Mouse (Mus musculus) thymus, adult 2 months (tissue): ENCODE data around the gene Rere. TPM values are rescaled to one million over a fixed set of nuclear protein-coding genes. Genes with fewer than 3 reads are reported as not detected.

Experiments
- DNase-seq: peaks from one replicate; pipeline ENCODE4 v3.0.0; 2021
- H3K27ac ChIP-seq: fragments of 200-500 bp; 2 replicates; pipeline ENCODE4 v1.5.1; 2012; ENCODE audit warnings: low read length, control low read depth; ENCODE audit not compliant: control insufficient read depth, insufficient read depth
- H3K27me3 ChIP-seq: fragments of 200-500 bp; 2 replicates; pipeline ENCODE4 v1.6.1; 2012; ENCODE audit warnings: mild to moderate bottlenecking, low read length, moderate library complexity, mixed read lengths; ENCODE audit not compliant: control insufficient read depth, insufficient read depth
- H3K36me3 ChIP-seq: fragments of 200-500 bp; 2 replicates; pipeline ENCODE4 v1.6.1; 2012; ENCODE audit warnings: mild to moderate bottlenecking, low read length, moderate library complexity; ENCODE audit not compliant: control insufficient read depth, insufficient read depth
- H3K4me1 ChIP-seq: fragments of 200-500 bp; replicated peaks from 2 replicates; pipeline ENCODE4 v1.6.1; 2012; ENCODE audit warnings: low read length; ENCODE audit not compliant: control insufficient read depth, insufficient read depth
- H3K4me3 ChIP-seq: fragments of 200-500 bp; 2 replicates; pipeline ENCODE4 v1.5.1; 2012; ENCODE audit warnings: mild to moderate bottlenecking, low read length, control low read depth, moderate library complexity; ENCODE audit not compliant: control insufficient read depth, insufficient read depth
- CTCF ChIP-seq: fragments of 200-500 bp; IDR thresholded peaks from 2 replicates; pipeline ENCODE4 v1.5.1; 2012; ENCODE audit warnings: mild to moderate bottlenecking, control low read depth, low read length, moderate library complexity, borderline replicate concordance; ENCODE audit not compliant: control insufficient read depth, poor library complexity, insufficient read depth; ENCODE audit errors: extremely low read depth
- POLR2A ChIP-seq: fragments of 200-500 bp; IDR thresholded peaks from 2 replicates; pipeline ENCODE4 v1.6.1; 2012; ENCODE audit warnings: mild to moderate bottlenecking, low read length, control low read depth, moderate library complexity; ENCODE audit not compliant: control insufficient read depth, poor library complexity, insufficient read depth; ENCODE audit errors: extremely low read depth
- WGBS: fragments of 180-500 bp; shearing (Covaris S2); methylation state at CpG from one replicate; pipeline ENCODE4 v1.1.7; 2018; 5-methylcytosine and 5-hydroxymethylcytosine counted together
- polyA plus RNA-seq: library from polyadenylated mRNA; depleted of rRNA; stranded (reverse); fragments of >200 nt; gene quantifications from 2 replicates; pipeline ENCODE4 v1.2.3, GENCODE M21; 2012

Rere gene
- polyA plus RNA-seq, 1 experiment = 52.5 TPM

- H3K36me3 ChIP-seq = no peaks in the 10 kb centered on the region
- TF ChIP-seq CTCF (no peak), POLR2A (no peak)
- H3K4me3 ChIP-seq = no peak overlapping the region
- no peak overlapping the region for H3K27ac ChIP-seq
- no peak for DNase-seq
- WGBS = 100% methylated on average over 1 of the region's 1 CpGs
- H3K27me3 ChIP-seq = no peaks in the 10 kb centered on the region
- H3K4me1 ChIP-seq = no peaks in the 10 kb centered on the region
Observed at GRCm38 (mm10) chr4:150337260-150337659, 55.8 kb downstream of the Rere start.

- Histone ChIP-seq H3K27ac (no peak overlapping the region), H3K36me3 (no peaks in the 10 kb centered on the region), H3K4me1 (no peaks in the 10 kb centered on the region), H3K4me3 (no peak overlapping the region), H3K27me3 (no peaks in the 10 kb centered on the region)
- 49% methylated on average over 8 of the region's 8 CpGs for WGBS
- peak; percentile 34 for DNase-seq
- TF ChIP-seq CTCF (no peak), POLR2A (no peak)
Observed at GRCm38 (mm10) chr4:150338906-150339650, 57.6 kb downstream of the Rere start.

- DNase-seq = no peak
- no peak overlapping the region for H3K4me3 ChIP-seq
- WGBS = 49% methylated on average over 6 of the region's 6 CpGs
- H3K36me3 ChIP-seq = no peaks in the 10 kb centered on the region
- no peaks in the 10 kb centered on the region for H3K4me1 ChIP-seq
- TF ChIP-seq CTCF (no peak), POLR2A (no peak)
- H3K27me3 ChIP-seq = no peaks in the 10 kb centered on the region
- H3K27ac ChIP-seq = no peak overlapping the region
Observed at GRCm38 (mm10) chr4:150340796-150341525, 59.5 kb downstream of the Rere start.

GRCm38 (mm10) chr4:150344526-150344925, 63.1 kb downstream of the Rere start:
- Histone ChIP-seq H3K4me3 (no peak overlapping the region), H3K4me1 (0 out of 2 replicates have a peak, but pooled peaks cover under 1% of the 10 kb centered on the region), H3K36me3 (no peaks in the 10 kb centered on the region), H3K27ac (no peak overlapping the region), H3K27me3 (no peaks in the 10 kb centered on the region)
- WGBS = 84% methylated on average over 3 of the region's 3 CpGs
- no peak for TF ChIP-seq POLR2A
- TF ChIP-seq CTCF = no peak
- DNase-seq = no peak

GRCm38 (mm10) chr4:150346651-150347386, 65.4 kb downstream of the Rere start:
- peaks cover 4% of the 10 kb centered on the region; the same call in 1 of the 2 replicates for H3K4me1 ChIP-seq
- H3K4me3 ChIP-seq = no peak overlapping the region
- no peak for TF ChIP-seq CTCF
- no peak for TF ChIP-seq POLR2A
- 92% methylated on average over 4 of the region's 4 CpGs for WGBS
- no peaks in the 10 kb centered on the region for H3K36me3 ChIP-seq
- H3K27ac ChIP-seq = no peak overlapping the region
- H3K27me3 ChIP-seq = no peaks in the 10 kb centered on the region
- DNase-seq = no peak

- TF ChIP-seq POLR2A (no peak), CTCF (no peak)
- no peaks in the 10 kb centered on the region for H3K36me3 ChIP-seq
- no peak overlapping the region for H3K4me3 ChIP-seq
- no peak overlapping the region for H3K27ac ChIP-seq
- H3K27me3 ChIP-seq = no peaks in the 10 kb centered on the region
- peaks cover 4% of the 10 kb centered on the region; the same call in 1 of the 2 replicates for H3K4me1 ChIP-seq
- peak; percentile 16 for DNase-seq
- WGBS = 27% methylated on average over 2 of the region's 2 CpGs
Observed at GRCm38 (mm10) chr4:150347387-150347672, 65.9 kb downstream of the Rere start.
